Mouse (Mus musculus): Measurements from ENCODE around the gene Pla2g10. TPM values are rescaled to one million over a fixed set of nuclear protein-coding genes. Genes with fewer than 3 reads are reported as not detected.
"Not testable (repeated sequence)": the region's sequence is repeated elsewhere in the genome, so short reads cannot be mapped to it uniquely, and the experiment has no call there.

The Pla2g10 gene
- polyA plus RNA-seq, 1 experiment from 2014 or later: not detected

GRCm38 (mm10) chr16:13748124-13748523 lies 17.3 kb upstream of the Pla2g10 start:
- H3K79me2 ChIP-seq (ENCODE audit: inconsistent target): no peaks in the 10 kb centered on the region
- WGBS (ENCODE audit: missing documents): 87% methylated on average over 3 of the region's 3 CpGs
- H3K4me3 ChIP-seq (ENCODE audit: inconsistent target): no peak overlapping the region
- no peak overlapping the region for H3K27ac ChIP-seq
- no peaks in the 10 kb centered on the region for H3K36me3 ChIP-seq (ENCODE audit: inconsistent target)

GRCm38 (mm10) chr16:13747708-13748107 lies 16.9 kb upstream of the Pla2g10 start:
- no peaks in the 10 kb centered on the region for H3K79me2 ChIP-seq (ENCODE audit: inconsistent target)
- H3K4me3 ChIP-seq (ENCODE audit: inconsistent target): no peak overlapping the region
- H3K27ac ChIP-seq: no peak overlapping the region
- WGBS (ENCODE audit: missing documents): 87% methylated on average over 4 of the region's 8 CpGs
- H3K36me3 ChIP-seq (ENCODE audit: inconsistent target): no peaks in the 10 kb centered on the region

DNA sequence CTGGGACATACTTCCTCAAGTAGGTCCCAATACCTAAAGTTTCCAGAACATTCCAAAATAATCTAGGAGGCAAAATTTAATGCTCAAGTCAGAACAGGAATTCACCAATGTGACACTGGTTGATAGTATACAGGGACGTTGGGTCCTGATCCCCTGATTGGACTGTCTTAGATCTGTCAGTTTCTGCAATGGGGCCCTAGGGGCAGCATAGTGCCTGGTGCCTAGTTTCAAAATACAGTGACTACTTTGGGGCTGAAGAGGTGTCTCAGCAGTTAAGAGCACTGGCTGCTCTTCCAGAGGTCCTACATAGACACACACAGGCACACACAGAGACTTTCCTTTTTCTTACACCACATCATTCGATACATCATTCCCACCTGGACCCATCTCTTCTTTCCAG lies 10.1 kb upstream of the Pla2g10 start:
- WGBS (ENCODE audit: missing documents): 87% methylated on average over 2 of the region's 2 CpGs
- Histone ChIP-seq H3K27ac (no peak overlapping the region), H3K4me3 (ENCODE audit: inconsistent target) (no peak overlapping the region), H3K36me3 (ENCODE audit: inconsistent target) (no peaks in the 10 kb centered on the region), H3K79me2 (ENCODE audit: inconsistent target) (no peaks in the 10 kb centered on the region)

DNA sequence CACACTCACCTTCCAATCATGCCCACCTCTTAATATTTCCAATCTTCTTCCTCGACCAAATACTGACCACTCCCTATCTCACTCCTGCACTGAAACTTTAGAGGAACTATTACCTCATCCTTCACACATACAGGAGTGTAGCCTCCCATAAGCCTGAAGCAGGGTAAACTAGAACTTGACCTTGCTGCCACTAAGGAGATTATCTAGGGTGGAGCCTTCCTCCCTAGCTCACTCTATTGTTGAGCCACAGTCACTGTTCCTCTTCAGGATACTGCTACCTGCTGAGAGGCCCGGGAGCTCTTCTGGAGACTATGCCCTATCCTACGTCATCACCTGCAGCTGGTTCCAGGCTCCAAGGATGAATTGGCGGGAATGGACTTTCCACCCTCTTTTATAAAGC lies 8.3 kb upstream of the Pla2g10 start:
- H3K4me3 ChIP-seq (ENCODE audit: inconsistent target): not testable (repeated sequence)
- WGBS (ENCODE audit: missing documents): 96% methylated on average over 4 of the region's 4 CpGs

GRCm38 (mm10) chr16:13735977-13736376 lies 5.2 kb upstream of the Pla2g10 start:
- Histone ChIP-seq H3K36me3 (ENCODE audit: inconsistent target) (no peaks in the 10 kb centered on the region), H3K4me3 (ENCODE audit: inconsistent target) (no peak overlapping the region), H3K79me2 (ENCODE audit: inconsistent target) (no peaks in the 10 kb centered on the region), H3K27ac (no peak overlapping the region)
- 94% methylated on average over 8 of the region's 8 CpGs for WGBS (ENCODE audit: missing documents)

More for the DNA sequence above, 8.3 kb upstream of the Pla2g10 start:
- H3K27ac ChIP-seq; H3K79me2 ChIP-seq (ENCODE audit: inconsistent target); H3K36me3 ChIP-seq (ENCODE audit: inconsistent target): not testable (repeated sequence)

GRCm38 (mm10) chr16:13733518-13734137 lies 2.8 kb upstream of the Pla2g10 start:
- Histone ChIP-seq H3K4me3 (ENCODE audit: inconsistent target) (no peak overlapping the region), H3K27ac (no peak overlapping the region), H3K79me2 (ENCODE audit: inconsistent target) (no peaks in the 10 kb centered on the region), H3K36me3 (ENCODE audit: inconsistent target) (no peaks in the 10 kb centered on the region)
- 35% methylated on average over 9 of the region's 9 CpGs for WGBS (ENCODE audit: missing documents)

DNA sequence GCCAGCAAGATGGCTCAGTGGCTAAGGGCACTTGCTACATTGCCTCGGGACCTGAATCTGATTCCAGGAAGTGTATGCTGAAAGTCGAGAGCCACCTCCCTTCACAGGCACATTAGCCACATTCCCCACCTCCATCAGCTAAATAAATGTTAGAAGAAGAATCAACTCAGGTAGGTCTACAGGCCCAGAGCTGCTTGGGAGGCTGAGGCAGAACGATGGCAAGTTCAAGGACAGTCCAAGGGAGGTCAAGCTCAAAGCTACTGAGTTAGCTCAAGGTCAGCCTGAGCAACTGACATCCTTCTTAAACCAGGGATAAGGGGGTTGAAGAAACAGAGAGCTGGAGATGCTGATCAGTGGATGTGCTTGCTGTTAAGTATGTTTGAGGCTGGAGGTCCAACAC lies 2.0 kb upstream of the Pla2g10 start:
- H3K4me3 ChIP-seq (ENCODE audit: inconsistent target): no peak overlapping the region
- WGBS (ENCODE audit: missing documents): 69% methylated on average over 3 of the region's 3 CpGs
- H3K27ac ChIP-seq: no peak overlapping the region
- no peaks in the 10 kb centered on the region for H3K79me2 ChIP-seq (ENCODE audit: inconsistent target)
- H3K36me3 ChIP-seq (ENCODE audit: inconsistent target): no peaks in the 10 kb centered on the region

DNA sequence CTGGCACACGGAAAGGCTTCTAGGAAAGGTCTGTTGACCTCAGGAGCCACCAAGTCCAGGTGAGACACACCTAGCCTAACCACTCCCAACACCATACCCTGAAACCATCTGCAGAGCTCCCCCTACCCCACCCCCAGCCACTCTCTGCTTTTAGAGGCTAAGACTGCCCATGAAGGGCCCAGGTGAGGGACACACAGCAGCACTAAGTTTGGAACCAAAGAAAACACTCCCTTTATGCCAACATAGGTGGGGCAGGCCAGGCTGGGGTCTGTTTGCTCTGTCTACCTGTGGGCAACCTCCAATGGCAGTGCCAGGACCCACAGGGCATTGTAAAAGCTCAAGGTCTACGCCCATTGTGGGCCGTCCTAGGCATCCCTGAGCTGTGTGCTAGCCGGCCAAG lies 1.4 kb downstream of the Pla2g10 start:
- WGBS (ENCODE audit: missing documents): 93% methylated on average over 4 of the region's 4 CpGs
- no peaks in the 10 kb centered on the region for H3K79me2 ChIP-seq (ENCODE audit: inconsistent target)

GRCm38 (mm10) chr16:13727811-13728335 lies 2.9 kb downstream of the Pla2g10 start:
- Histone ChIP-seq H3K36me3 (ENCODE audit: inconsistent target) (no peaks in the 10 kb centered on the region), H3K4me3 (ENCODE audit: inconsistent target) (no peak overlapping the region), H3K79me2 (ENCODE audit: inconsistent target) (no peaks in the 10 kb centered on the region), H3K27ac (no peak overlapping the region)
- 97% methylated on average over 5 of the region's 5 CpGs for WGBS (ENCODE audit: missing documents)

More for the DNA sequence above, 1.4 kb downstream of the Pla2g10 start:
- no peaks in the 10 kb centered on the region for H3K36me3 ChIP-seq (ENCODE audit: inconsistent target)
- H3K4me3 ChIP-seq (ENCODE audit: inconsistent target): no peak overlapping the region
- no peak overlapping the region for H3K27ac ChIP-seq

GRCm38 (mm10) chr16:13722937-13723336 lies 7.8 kb downstream of the Pla2g10 start:
- H3K79me2 ChIP-seq (ENCODE audit: inconsistent target): no peaks in the 10 kb centered on the region
- 66% methylated on average over 10 of the region's 10 CpGs for WGBS (ENCODE audit: missing documents)
- H3K27ac ChIP-seq: no peak overlapping the region
- H3K36me3 ChIP-seq (ENCODE audit: inconsistent target): no peaks in the 10 kb centered on the region
- no peak overlapping the region for H3K4me3 ChIP-seq (ENCODE audit: inconsistent target)

DNA sequence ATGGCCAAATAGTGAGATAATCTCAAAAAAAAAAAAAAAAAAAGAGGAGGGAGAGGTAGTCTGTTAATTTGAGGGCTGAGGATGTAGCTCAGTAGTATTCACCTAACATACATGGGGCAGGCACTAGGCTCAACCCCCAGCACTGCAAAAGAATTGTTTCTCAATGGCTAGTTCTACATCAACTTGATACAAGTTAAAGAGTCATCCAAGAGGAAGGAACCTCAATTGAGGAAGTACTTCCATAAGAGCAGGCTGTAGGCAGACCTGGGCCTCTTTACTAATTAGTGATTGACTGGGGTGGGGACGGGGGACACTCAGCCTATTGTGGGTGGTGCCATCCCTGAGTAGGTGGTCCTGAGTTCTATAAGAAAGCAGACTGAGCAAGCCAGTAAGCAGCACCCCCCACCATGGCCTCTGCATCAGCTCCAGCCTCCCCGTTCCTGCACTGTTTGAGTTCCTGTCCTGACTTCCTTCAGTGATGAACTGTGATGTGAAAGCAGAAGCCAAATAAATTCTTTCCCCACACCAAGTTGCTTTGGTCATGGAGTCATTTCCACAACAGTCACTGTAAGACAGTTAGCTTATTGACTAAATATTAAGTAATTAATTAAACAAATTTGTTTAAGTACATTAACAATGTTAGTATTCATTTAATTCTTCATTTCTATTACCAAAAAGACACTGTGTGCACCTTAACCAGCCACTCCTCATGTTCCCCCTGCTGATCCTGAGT lies 13.8 kb downstream of the Pla2g10 start:
- no peak overlapping the region for H3K4me3 ChIP-seq (ENCODE audit: inconsistent target)
- WGBS (ENCODE audit: missing documents): 34% methylated on average over 2 of the region's 2 CpGs
- H3K79me2 ChIP-seq (ENCODE audit: inconsistent target): no peaks in the 10 kb centered on the region
- no peaks in the 10 kb centered on the region for H3K36me3 ChIP-seq (ENCODE audit: inconsistent target)
- H3K27ac ChIP-seq: peak overlapping the region; percentile 64

DNA sequence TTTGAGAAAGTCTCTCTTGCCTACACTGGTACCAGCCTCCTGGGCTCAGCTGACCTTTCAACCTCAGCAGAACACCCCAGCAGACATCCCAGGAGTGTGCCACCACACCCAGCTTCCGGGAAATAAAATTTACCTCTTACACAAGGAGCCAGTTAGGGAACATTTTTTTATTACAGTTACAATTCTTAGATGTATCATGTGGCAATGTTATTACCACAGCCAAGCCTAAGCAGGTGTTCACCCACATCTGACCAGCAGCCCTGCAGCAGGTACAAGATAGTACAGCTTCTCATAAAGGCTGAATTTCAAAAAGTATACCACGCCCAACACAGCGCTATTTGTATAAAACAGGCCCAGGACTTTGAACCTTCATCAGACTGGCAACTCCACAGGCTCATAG lies 15.9 kb downstream of the Pla2g10 start:
- Histone ChIP-seq H3K36me3 (ENCODE audit: inconsistent target) (no peaks in the 10 kb centered on the region), H3K27ac (no peak overlapping the region), H3K79me2 (ENCODE audit: inconsistent target) (no peaks in the 10 kb centered on the region), H3K4me3 (ENCODE audit: inconsistent target) (no peak overlapping the region)
- WGBS (ENCODE audit: missing documents): 94% methylated on average over 3 of the region's 3 CpGs

GRCm38 (mm10) chr16:13704676-13705075 lies 26.1 kb downstream of the Pla2g10 start:
- H3K79me2 ChIP-seq (ENCODE audit: inconsistent target): no peaks in the 10 kb centered on the region
- H3K36me3 ChIP-seq (ENCODE audit: inconsistent target): peaks cover 60% of the 10 kb centered on the region
- no peak overlapping the region for H3K4me3 ChIP-seq (ENCODE audit: inconsistent target)
- H3K27ac ChIP-seq: no peak overlapping the region
- WGBS (ENCODE audit: missing documents): 92% methylated on average over 8 of the region's 10 CpGs

- Histone ChIP-seq H3K79me2 (ENCODE audit: inconsistent target) (no peaks in the 10 kb centered on the region), H3K4me3 (ENCODE audit: inconsistent target) (no peak overlapping the region), H3K27ac (no peak overlapping the region), H3K36me3 (ENCODE audit: inconsistent target) (peaks cover 77% of the 10 kb centered on the region)
- WGBS (ENCODE audit: missing documents): 97% methylated on average over 7 of the region's 7 CpGs
These were observed 28.6 kb downstream of the Pla2g10 start for GRCm38 (mm10) chr16:13702184-13702583.

GRCm38 (mm10) chr16:13698998-13699397 lies 31.8 kb downstream of the Pla2g10 start:
- H3K79me2 ChIP-seq (ENCODE audit: inconsistent target): no peaks in the 10 kb centered on the region
- H3K4me3 ChIP-seq (ENCODE audit: inconsistent target): no peak overlapping the region
- no peak overlapping the region for H3K27ac ChIP-seq
- H3K36me3 ChIP-seq (ENCODE audit: inconsistent target): peaks cover 86% of the 10 kb centered on the region
- 94% methylated on average over 7 of the region's 7 CpGs for WGBS (ENCODE audit: missing documents)
